ENCODE assay signal across 19 mouse cellular contexts in the genomic region with DNA sequence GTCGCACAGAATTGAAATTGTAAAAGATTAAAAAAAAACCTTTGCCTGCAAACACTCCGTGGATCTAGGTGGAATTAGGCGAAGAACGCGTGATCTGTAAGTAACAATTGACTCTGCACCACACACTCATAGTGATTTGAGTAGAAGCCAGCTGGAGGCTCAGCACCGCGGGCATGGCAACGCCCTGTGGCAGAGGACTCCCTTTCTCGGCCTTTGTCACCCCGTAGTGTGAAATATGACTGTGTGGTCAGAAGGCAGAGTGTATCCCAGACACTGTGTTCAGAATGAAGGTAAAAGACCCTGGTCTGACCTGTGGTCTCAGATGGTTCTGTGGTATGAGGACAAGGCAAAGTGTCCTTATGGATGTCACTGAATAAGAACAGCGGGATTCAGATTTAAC.
A peak's percentile ranks its signal among the peaks of the same experiment; 100 is the strongest.
DNase-seq lines count a peak whose midpoint lies in the region; ATAC-seq lines count a peak whose summit lies in the region.
"Had no signal": no experiment of that assay in that cellular context is flagged by ENCODE, and none has a peak within 500 bp of the region (broad histone marks: within the 10 kb centered on the region; RNA-seq: fewer than 3 reads in every experiment).

No protein-coding gene starts in this region.

- H3K4me3 ChIP-seq in forebrain, embryonic 14.5 days (ENCODE audit: low read depth, low read length) = no peak overlapping the region
- H3K4me3 ChIP-seq in forebrain, embryonic 15.5 days = no peak overlapping the region
- H3K4me3 ChIP-seq in neural tube, embryonic 11.5 days (ENCODE audit: low read depth, low read length) = no peak overlapping the region
- no peak overlapping the region for H3K4me3 ChIP-seq in midbrain, embryonic 15.5 days
- H3K4me3 ChIP-seq: embryonic facial prominence, embryonic 10.5 days; gastrocnemius, adult 2 months; heart, embryonic 12.5 days; layer of hippocampus, adult 2 months; limb, embryonic 15.5 days; megakaryocyte, embryonic 14.5 days; myocyte had no signal

- H3K9me3 ChIP-seq in forebrain, embryonic 14.5 days (replicated peaks; ENCODE audit: control insufficient read depth, low read length) = no peaks in the 10 kb centered on the region
- H3K9me3 ChIP-seq in forebrain, embryonic 15.5 days = no peaks in the 10 kb centered on the region
- no peaks in the 10 kb centered on the region for H3K9me3 ChIP-seq in neural tube, embryonic 11.5 days (ENCODE audit: control insufficient read depth, low read length)
- no peaks in the 10 kb centered on the region for H3K9me3 ChIP-seq in midbrain, embryonic 15.5 days
- H3K9me3 ChIP-seq: embryonic facial prominence, embryonic 10.5 days; G1E; limb, embryonic 15.5 days; megakaryocyte, embryonic 14.5 days had no signal

- no peak overlapping the region for H3K4me2 ChIP-seq in forebrain, embryonic 14.5 days (ENCODE audit: low read length)
- H3K4me2 ChIP-seq in forebrain, embryonic 15.5 days (replicated peaks) = no peak overlapping the region
- no peak overlapping the region for H3K4me2 ChIP-seq in neural tube, embryonic 11.5 days (ENCODE audit: low read depth)
- H3K4me2 ChIP-seq in midbrain, embryonic 15.5 days = no peak overlapping the region; the same call in 1 of the 2 replicates
- H3K4me2 ChIP-seq: heart, embryonic 12.5 days; limb, embryonic 15.5 days had no signal

- H3K36me3 ChIP-seq in forebrain, embryonic 14.5 days (ENCODE audit: control insufficient read depth, insufficient read depth, low read length) = no peaks in the 10 kb centered on the region
- no peaks in the 10 kb centered on the region for H3K36me3 ChIP-seq in forebrain, embryonic 15.5 days
- H3K36me3 ChIP-seq in neural tube, embryonic 11.5 days (ENCODE audit: control insufficient read depth, insufficient read depth, low read length) = no peaks in the 10 kb centered on the region
- H3K36me3 ChIP-seq in midbrain, embryonic 15.5 days (replicated peaks) = no peaks in the 10 kb centered on the region
- H3K36me3 ChIP-seq: embryonic facial prominence, embryonic 10.5 days; G1E; heart, embryonic 12.5 days; limb, embryonic 15.5 days had no signal

- WGBS in forebrain, embryonic 14.5 days = 80% methylated on average over 11 of the region's 11 CpGs
- WGBS in forebrain, embryonic 15.5 days = 82% methylated on average over 11 of the region's 11 CpGs
- WGBS in neural tube, embryonic 11.5 days = 72% methylated on average over 11 of the region's 11 CpGs
- WGBS in midbrain, embryonic 15.5 days = 66% methylated on average over 11 of the region's 11 CpGs

- 0 out of 2 replicates have a peak, but pooled peaks have one; percentile 19 for ATAC-seq in forebrain, embryonic 14.5 days
- ATAC-seq in forebrain, embryonic 15.5 days (replicated peaks) = no peak; the same call in 1 of the 2 replicates
- ATAC-seq in neural tube, embryonic 11.5 days (ENCODE audit: insufficient read depth, low FRiP score, low TSS enrichment) = peak; percentile 59
- ATAC-seq in midbrain, embryonic 15.5 days (replicated peaks) = peak; percentile 68

- H3K27ac ChIP-seq in forebrain, embryonic 14.5 days (ENCODE audit: low read depth, low read length) = no peak overlapping the region
- no peak overlapping the region for H3K27ac ChIP-seq in forebrain, embryonic 15.5 days (replicated peaks)
- no peak overlapping the region for H3K27ac ChIP-seq in neural tube, embryonic 11.5 days (ENCODE audit: low read depth, low read length)
- H3K27ac ChIP-seq in midbrain, embryonic 15.5 days = no peak overlapping the region
- H3K27ac ChIP-seq: embryonic facial prominence, embryonic 10.5 days; gastrocnemius, adult 2 months; layer of hippocampus, adult 2 months; limb, embryonic 15.5 days had no signal

- H3K9ac ChIP-seq in forebrain, embryonic 14.5 days (ENCODE audit: low read length) = no peak overlapping the region
- H3K9ac ChIP-seq in forebrain, embryonic 15.5 days (replicated peaks) = no peak overlapping the region
- H3K9ac ChIP-seq in neural tube, embryonic 11.5 days (ENCODE audit: low read length) = no peak overlapping the region
- H3K9ac ChIP-seq in midbrain, embryonic 15.5 days = no peak overlapping the region
- H3K9ac ChIP-seq: heart, embryonic 12.5 days; limb, embryonic 15.5 days had no signal

- no peak for DNase-seq in forebrain, embryonic 14.5 days (ENCODE audit: low spot score)
- DNase-seq in neural tube, embryonic 11.5 days (ENCODE audit: low spot score) = no peak
- DNase-seq in neural tube, embryonic 10.5 days (ENCODE audit: extremely low spot score, low spot score) = no peak
- DNase-seq in lung, postnatal 25 days (ENCODE audit: low spot score) = no peak
- DNase-seq in cerebellum, postnatal 36 days = no peak
- DNase-seq: adrenal gland, postnatal 36 days; cerebellum, adult 11-12 months; gastrocnemius, adult 2 months; kidney, adult 8-10 months; thymus, postnatal 25 days had no signal

- no peaks in the 10 kb centered on the region for H3K4me1 ChIP-seq in forebrain, embryonic 14.5 days (ENCODE audit: control insufficient read depth, insufficient read depth, low read length)
- H3K4me1 ChIP-seq in forebrain, embryonic 15.5 days = no peaks in the 10 kb centered on the region
- no peaks in the 10 kb centered on the region for H3K4me1 ChIP-seq in neural tube, embryonic 11.5 days (ENCODE audit: control insufficient read depth, insufficient read depth, low read length)
- H3K4me1 ChIP-seq in midbrain, embryonic 15.5 days = 0 out of 2 replicates have a peak, but pooled peaks cover 2% of the 10 kb centered on the region
- H3K4me1 ChIP-seq: embryonic facial prominence, embryonic 10.5 days; heart, embryonic 12.5 days had no signal

- H3K27me3 ChIP-seq in forebrain, embryonic 14.5 days (replicated peaks; ENCODE audit: control insufficient read depth, insufficient read depth, low read length) = no peaks in the 10 kb centered on the region
- no peaks in the 10 kb centered on the region for H3K27me3 ChIP-seq in forebrain, embryonic 15.5 days
- H3K27me3 ChIP-seq in neural tube, embryonic 11.5 days (ENCODE audit: control insufficient read depth, insufficient read depth, low read length) = no peaks in the 10 kb centered on the region
- H3K27me3 ChIP-seq in midbrain, embryonic 15.5 days (replicated peaks) = no peaks in the 10 kb centered on the region
- H3K27me3 ChIP-seq: heart, embryonic 12.5 days; megakaryocyte, embryonic 14.5 days had no signal
